Comparison of ENCODE assay signal across 14 mouse cellular contexts in the genomic region with DNA sequence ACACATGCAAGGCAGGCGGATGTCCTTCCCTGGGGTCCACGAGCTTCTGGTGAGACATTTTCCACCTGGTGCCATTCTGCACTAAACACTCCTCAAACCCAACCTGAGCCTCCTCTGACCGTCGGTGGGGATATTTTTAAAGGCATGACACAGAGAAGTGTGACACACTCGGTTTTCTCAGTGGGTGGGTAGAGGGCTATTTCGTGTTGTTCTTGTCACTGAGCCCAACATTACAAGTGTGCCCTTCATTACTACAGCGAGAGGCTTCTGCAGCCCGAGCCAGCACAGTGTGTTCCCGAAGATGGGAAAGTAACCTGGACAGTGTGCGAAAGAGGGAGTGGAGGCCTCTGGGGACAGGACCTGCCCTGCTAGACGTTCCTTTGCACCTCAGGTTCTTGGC.
DNase-seq lines count a peak whose midpoint lies in the region.
"Had no signal": no experiment of that assay in that cellular context is flagged by ENCODE, and none has a peak within 500 bp of the region (broad histone marks: within the 10 kb centered on the region; RNA-seq: fewer than 3 reads in every experiment).

No protein-coding gene starts in this region.

- intact Hi-C loops in heart, postnatal 10 days (cut with DNase I): no loop called here

- peak; percentile 86 for DNase-seq in heart, adult 11 months
- no peak for DNase-seq in heart, postnatal 10 days
- peak; percentile 38 for DNase-seq in 3134 (ENCODE audit: extremely low read depth, insufficient read length, low spot score)
- DNase-seq in fat pad, adult 2 months (ENCODE audit: extremely low read depth, low read depth, low spot score): peak; percentile 94
- DNase-seq in skeletal muscle tissue, adult 2 months (ENCODE audit: low read depth, low spot score): peak; percentile 46
- DNase-seq in cerebellum, adult 8-10 months: no peak
- DNase-seq: adrenal gland, adult 2 months; adrenal gland, postnatal 25 days; cerebellum, adult 11 months; cerebellum, adult 9-11 months; cerebellum, postnatal 36 days; forebrain, postnatal 0 days; gastrocnemius, postnatal 10 days; heart, postnatal 4 days had no signal

Comparison
In these comparisons a context has a peak if more than half of its experiments do, and no peak if none do; other contexts are left out.
1. DNase-seq: peak in heart, adult 11 months (single experiment), 3134 (single experiment), fat pad, adult 2 months (single experiment) and skeletal muscle tissue, adult 2 months (single experiment); none in heart, postnatal 10 days (0 of 2) and cerebellum, adult 8-10 months (single experiment).